Mouse (Mus musculus): ENCODE data around the gene Vwa5b1.

Vwa5b1 gene

GRCm38 (mm10) chr4:138576661-138577060, 59.0 kb downstream of the Vwa5b1 start:
- in situ Hi-C loops (cut with MboI) = no loop called here

- in situ Hi-C loops (cut with MboI) = no loop called here
Observed at GRCm38 (mm10) chr4:138574800-138575606, 60.7 kb downstream of the Vwa5b1 start.

- in situ Hi-C loops (cut with MboI) = loop anchor here (10.0 kb wide), 1 partner anchor 125 kb away; no protein-coding TSS in a partner anchor
Observed at GRCm38 (mm10) chr4:138569928-138570327, 65.8 kb downstream of the Vwa5b1 start.

GRCm38 (mm10) chr4:138568275-138568674, 67.4 kb downstream of the Vwa5b1 start:
- in situ Hi-C loops (cut with MboI) = loop anchor here (10.0 kb wide), 1 partner anchor 123 kb away; no protein-coding TSS in a partner anchor

- in situ Hi-C loops (cut with MboI) = loop anchor here (5.0 to 10.0 kb wide), 2 partner anchors 95 to 117 kb away; no protein-coding TSS in a partner anchor
Observed at GRCm38 (mm10) chr4:138561986-138562385, 73.7 kb downstream of the Vwa5b1 start.

GRCm38 (mm10) chr4:138555531-138555930, 80.2 kb downstream of the Vwa5b1 start:
- in situ Hi-C loops (cut with MboI) = no loop called here

- in situ Hi-C loops (cut with MboI) = no loop called here
Observed at GRCm38 (mm10) chr4:138554934-138555333, 80.8 kb downstream of the Vwa5b1 start.

GRCm38 (mm10) chr4:138554302-138554701, 81.4 kb downstream of the Vwa5b1 start:
- in situ Hi-C loops (cut with MboI) = no loop called here

GRCm38 (mm10) chr4:138553516-138553933, 82.2 kb downstream of the Vwa5b1 start:
- in situ Hi-C loops (cut with MboI) = no loop called here

GRCm38 (mm10) chr4:138553116-138553515, 82.6 kb downstream of the Vwa5b1 start:
- in situ Hi-C loops (cut with MboI) = no loop called here

GRCm38 (mm10) chr4:138551601-138552000, 84.1 kb downstream of the Vwa5b1 start:
- in situ Hi-C loops (cut with MboI) = no loop called here

- in situ Hi-C loops (cut with MboI) = no loop called here
Observed at GRCm38 (mm10) chr4:138550557-138550956, 85.1 kb downstream of the Vwa5b1 start.

- in situ Hi-C loops (cut with MboI) = no loop called here
Observed at GRCm38 (mm10) chr4:138548960-138549359, 86.7 kb downstream of the Vwa5b1 start.

GRCm38 (mm10) chr4:138548124-138548561, 87.5 kb downstream of the Vwa5b1 start:
- in situ Hi-C loops (cut with MboI) = no loop called here

- in situ Hi-C loops (cut with MboI) = no loop called here
Observed at GRCm38 (mm10) chr4:138547556-138547955, 88.1 kb downstream of the Vwa5b1 start.

- in situ Hi-C loops (cut with MboI) = no loop called here
Observed at GRCm38 (mm10) chr4:138547041-138547440, 88.6 kb downstream of the Vwa5b1 start.

GRCm38 (mm10) chr4:138546241-138546640, 89.4 kb downstream of the Vwa5b1 start:
- in situ Hi-C loops (cut with MboI) = no loop called here

- in situ Hi-C loops (cut with MboI) = no loop called here
Observed at GRCm38 (mm10) chr4:138543177-138543576, 92.5 kb downstream of the Vwa5b1 start.

GRCm38 (mm10) chr4:138538084-138538449, 97.6 kb downstream of the Vwa5b1 start:
- in situ Hi-C loops (cut with MboI) = no loop called here

GRCm38 (mm10) chr4:138537210-138538083, 98.2 kb downstream of the Vwa5b1 start:
- in situ Hi-C loops (cut with MboI) = no loop called here

GRCm38 (mm10) chr4:138535610-138536009, 100.1 kb downstream of the Vwa5b1 start:
- in situ Hi-C loops (cut with MboI) = no loop called here

GRCm38 (mm10) chr4:138533877-138534276, 101.8 kb downstream of the Vwa5b1 start:
- in situ Hi-C loops (cut with MboI) = no loop called here
